In the genomic region with DNA sequence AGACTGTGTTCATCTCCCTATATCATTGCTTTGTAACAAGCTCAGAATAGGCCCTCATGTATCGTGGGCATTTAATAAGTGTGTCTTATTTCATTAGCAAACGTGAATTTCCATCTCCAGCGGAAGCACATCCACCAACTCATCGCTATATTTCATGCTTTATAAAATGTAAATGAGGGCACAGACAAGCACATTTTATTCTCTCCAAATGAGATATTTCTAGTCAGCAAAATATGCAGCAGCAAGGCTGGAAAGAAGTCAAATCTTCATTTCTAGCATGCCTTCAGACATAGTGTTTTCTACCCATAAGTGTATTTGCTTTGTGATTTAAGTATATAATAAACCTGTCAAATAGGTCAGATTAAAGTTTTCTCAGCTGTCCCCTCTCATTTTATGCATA, we compare ENCODE assay signal across 34 mouse cellular contexts. TPM values are rescaled to one million over a fixed set of nuclear protein-coding genes. Genes with fewer than 3 reads are reported as not detected.
"Had no signal": no experiment of that assay in that cellular context is flagged by ENCODE, and none has a peak within 500 bp of the region (broad histone marks: within the 10 kb centered on the region; RNA-seq: fewer than 3 reads in every experiment).

No protein-coding gene starts in this region.

- DNase-seq: cerebellum, adult 2 months; cerebellum, adult 8-10 months; cerebellum, adult 9-10 months; cerebellum, adult 9-11 months; cerebellum, postnatal 10 days; cerebellum, postnatal 14 days; cerebellum, postnatal 25 days; cerebellum, postnatal 36 days; embryo, embryonic 11 days; forebrain, postnatal 0 days; gastrocnemius, adult 2 months; gastrocnemius, postnatal 10 days; gastrocnemius, postnatal 14 days; gastrocnemius, postnatal 25 days; gastrocnemius, postnatal 36 days; heart, adult 11 months; heart, adult 18-20 months; heart, adult 2 months had no signal

- H3K36me3 ChIP-seq: embryonic facial prominence, embryonic 10.5 days; embryonic facial prominence, embryonic 12.5 days; embryonic facial prominence, embryonic 13.5 days; embryonic facial prominence, embryonic 15.5 days; forebrain, embryonic 10.5 days; forebrain, embryonic 12.5 days; forebrain, embryonic 15.5 days had no signal

- ATAC-seq: forebrain, embryonic 13.5 days; forebrain, embryonic 14.5 days; forebrain, embryonic 15.5 days; forebrain, embryonic 16.5 days; forebrain, postnatal 0 days had no signal

- H3K4me3 ChIP-seq: embryonic facial prominence, embryonic 10.5 days; embryonic facial prominence, embryonic 12.5 days; embryonic facial prominence, embryonic 13.5 days; embryonic facial prominence, embryonic 15.5 days; erythroblast, embryonic 14.5 days; forebrain, embryonic 10.5 days; forebrain, embryonic 12.5 days; forebrain, embryonic 13.5 days; forebrain, embryonic 15.5 days; gastrocnemius, adult 2 months; heart, adult 2 months had no signal

- H3K4me2 ChIP-seq: embryonic facial prominence, embryonic 12.5 days; embryonic facial prominence, embryonic 13.5 days; embryonic facial prominence, embryonic 15.5 days; forebrain, embryonic 12.5 days; forebrain, embryonic 13.5 days; forebrain, embryonic 15.5 days had no signal

- H3K27me3 ChIP-seq: embryonic facial prominence, embryonic 12.5 days; embryonic facial prominence, embryonic 13.5 days; embryonic facial prominence, embryonic 15.5 days; forebrain, embryonic 12.5 days; forebrain, embryonic 13.5 days; forebrain, embryonic 15.5 days had no signal

- H3K9me3 ChIP-seq: embryonic facial prominence, embryonic 10.5 days; embryonic facial prominence, embryonic 12.5 days; embryonic facial prominence, embryonic 13.5 days; embryonic facial prominence, embryonic 15.5 days; forebrain, embryonic 10.5 days; forebrain, embryonic 12.5 days; forebrain, embryonic 13.5 days; forebrain, embryonic 15.5 days had no signal

- H3K27ac ChIP-seq: embryonic facial prominence, embryonic 10.5 days; embryonic facial prominence, embryonic 12.5 days; embryonic facial prominence, embryonic 13.5 days; embryonic facial prominence, embryonic 15.5 days; forebrain, embryonic 10.5 days; forebrain, embryonic 12.5 days; forebrain, embryonic 13.5 days; forebrain, embryonic 15.5 days; gastrocnemius, adult 2 months; heart, adult 2 months had no signal

- H3K9ac ChIP-seq: embryonic facial prominence, embryonic 12.5 days; embryonic facial prominence, embryonic 13.5 days; embryonic facial prominence, embryonic 15.5 days; forebrain, embryonic 12.5 days; forebrain, embryonic 13.5 days; forebrain, embryonic 15.5 days; forebrain, postnatal 0 days had no signal

- H3K4me1 ChIP-seq: embryonic facial prominence, embryonic 10.5 days; embryonic facial prominence, embryonic 12.5 days; embryonic facial prominence, embryonic 13.5 days; embryonic facial prominence, embryonic 15.5 days; forebrain, embryonic 10.5 days; forebrain, embryonic 12.5 days; forebrain, embryonic 13.5 days; forebrain, embryonic 15.5 days had no signal

RNA-seq across cellular contexts. Expression of a gene that starts 45.3 kb away (rescaled TPM):
- total RNA-seq: gastrocnemius, adult 18-20 months; gastrocnemius, adult 2 months; gastrocnemius, adult 8-10 months; gastrocnemius, postnatal 10 days; gastrocnemius, postnatal 14 days; gastrocnemius, postnatal 25 days; gastrocnemius, postnatal 36 days; gastrocnemius, postnatal 4 days; heart, adult 18-20 months; heart, adult 2 months; heart, adult 8-10 months had no signal
- polyA plus RNA-seq: embryonic facial prominence, embryonic 10.5 days; embryonic facial prominence, embryonic 11.5 days; erythroblast, embryonic 14.5 days; forebrain, embryonic 10.5 days; forebrain, embryonic 12.5 days; forebrain, embryonic 16.5 days; heart, adult 2 months had no signal
